17 mouse cellular contexts compared by ENCODE assay signal in the genomic region with DNA sequence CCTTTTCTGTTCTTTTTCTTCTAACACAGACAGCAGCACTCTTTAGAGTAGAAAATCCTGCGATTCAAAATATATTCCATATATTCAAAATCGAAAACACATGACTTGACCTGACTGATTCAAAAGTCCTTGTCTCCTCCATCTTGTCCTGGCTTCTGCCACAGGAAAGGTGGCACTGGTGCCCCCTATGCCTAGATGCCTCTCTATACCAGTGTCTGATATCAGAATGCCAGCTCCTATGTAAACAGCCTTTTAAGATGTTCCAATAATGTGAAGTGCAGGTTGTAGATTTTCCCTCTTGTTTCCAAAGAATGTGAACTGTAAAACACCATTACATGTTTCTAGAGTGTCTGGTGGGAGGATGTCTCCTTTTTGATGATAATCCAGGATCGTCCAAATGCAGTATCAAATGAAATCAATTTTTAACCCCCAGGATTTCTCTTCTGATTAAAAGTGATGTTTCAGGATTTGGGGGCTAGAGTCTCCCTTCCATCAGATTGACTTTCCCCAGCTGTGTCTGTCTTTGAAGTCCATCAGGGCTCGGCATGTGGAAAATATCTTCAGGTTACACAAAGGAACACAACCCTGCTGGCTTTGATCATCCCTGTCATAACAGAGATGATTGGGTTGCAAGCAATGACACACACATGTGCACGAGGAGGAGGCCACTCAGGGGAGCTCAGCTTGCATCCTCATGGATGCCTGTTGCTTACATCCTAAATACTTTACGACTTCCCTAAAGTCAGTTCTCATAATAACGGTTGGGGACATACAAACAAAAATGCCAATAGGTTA.
"Had no signal": no experiment of that assay in that cellular context is flagged by ENCODE, and none has a peak within 500 bp of the region (broad histone marks: within the 10 kb centered on the region; RNA-seq: fewer than 3 reads in every experiment).

No protein-coding gene starts in this region.

- H3K4me2 ChIP-seq: lung, embryonic 15.5 days; midbrain, embryonic 12.5 days; neural tube, embryonic 12.5 days had no signal

- H3K27me3 ChIP-seq: lung, embryonic 15.5 days; megakaryocyte, embryonic 14.5 days; midbrain, embryonic 12.5 days; neural tube, embryonic 12.5 days had no signal

- DNase-seq: liver, postnatal 0 days; lung, adult 2 months; lung, postnatal 14 days; lung, postnatal 36 days; midbrain, embryonic 14.5 days; right cerebral cortex, postnatal 14 days; spleen, adult 18-20 months; thymus, adult 18-20 months; thymus, postnatal 14 days; thymus, postnatal 36 days had no signal

- H3K4me3 ChIP-seq: lung, embryonic 15.5 days; megakaryocyte, embryonic 14.5 days; midbrain, embryonic 12.5 days; neural tube, embryonic 12.5 days had no signal

- H3K27ac ChIP-seq: lung, embryonic 15.5 days; macrophage; midbrain, embryonic 12.5 days; neural tube, embryonic 12.5 days had no signal

- H3K9me3 ChIP-seq: lung, embryonic 15.5 days; midbrain, embryonic 12.5 days; neural tube, embryonic 12.5 days had no signal

- H3K9ac ChIP-seq: liver, postnatal 0 days; lung, embryonic 15.5 days; midbrain, embryonic 12.5 days; neural tube, embryonic 12.5 days had no signal

- H3K4me1 ChIP-seq: lung, embryonic 15.5 days; megakaryocyte, embryonic 14.5 days; midbrain, embryonic 12.5 days; neural tube, embryonic 12.5 days had no signal

- ATAC-seq: liver, postnatal 0 days; lung, postnatal 0 days; midbrain, embryonic 16.5 days had no signal
